Mouse (Mus musculus): ENCODE data around the gene Kcnj14. TPM values are rescaled to one million over a fixed set of nuclear protein-coding genes. Genes with fewer than 3 reads are reported as not detected.

The Kcnj14 gene
- polyA plus RNA-seq, 1 experiment from 2014 or later = 2.2 TPM

GRCm38 (mm10) chr7:45830427-45831127 is 6.0 kb upstream of the Kcnj14 start, which contains the start of gene Grwd1:
Gene Grwd1 (minus strand): TSS chr7:45830944.
- Histone ChIP-seq H3K4me1 (peaks cover 26% of the 10 kb centered on the region), H3K27me3 (peaks cover 46% of the 10 kb centered on the region), H3K27ac (peak within 1 kb of the TSS; percentile 74), H3K4me2 (peak within 1 kb of the TSS; percentile 93), H3K4me3 (peak within 1 kb of the TSS; percentile 90), H3K9ac (peak within 1 kb of the TSS; percentile 77), H3K36me3 (peaks cover 38% of the 10 kb centered on the region), H3K9me3 (no peaks in the 10 kb centered on the region)
- WGBS = under 1% methylated on average over 35 of the region's 35 CpGs
- peak; percentile 85 for ATAC-seq (ENCODE audit: insufficient number of reproducible peaks, insufficient read depth, low FRiP score, low TSS enrichment, low read depth)

GRCm38 (mm10) chr7:45826631-45827030 is 2.0 kb upstream of the Kcnj14 start:
- 95% methylated on average over 7 of the region's 7 CpGs for WGBS
- no peak overlapping the region for H3K4me2 ChIP-seq
- no peaks in the 10 kb centered on the region for H3K9me3 ChIP-seq
- no peak for ATAC-seq (ENCODE audit: insufficient number of reproducible peaks, insufficient read depth, low FRiP score, low TSS enrichment, low read depth)
- peaks cover 8% of the 10 kb centered on the region for H3K4me1 ChIP-seq
- H3K4me3 ChIP-seq = no peak overlapping the region
- no peak overlapping the region for H3K9ac ChIP-seq
- H3K27me3 ChIP-seq = peaks cover 7% of the 10 kb centered on the region
- peaks cover 64% of the 10 kb centered on the region for H3K36me3 ChIP-seq
- H3K27ac ChIP-seq = no peak overlapping the region

GRCm38 (mm10) chr7:45820913-45821312 is 3.7 kb downstream of the Kcnj14 start:
- no peak for ATAC-seq (ENCODE audit: insufficient number of reproducible peaks, insufficient read depth, low FRiP score, low TSS enrichment, low read depth)
- peaks cover 30% of the 10 kb centered on the region for H3K36me3 ChIP-seq
- H3K27ac ChIP-seq = no peak overlapping the region
- H3K4me1 ChIP-seq = peaks cover 3% of the 10 kb centered on the region; the same call in 1 of the 2 replicates
- no peak overlapping the region for H3K4me2 ChIP-seq
- H3K4me3 ChIP-seq = no peak overlapping the region
- no peaks in the 10 kb centered on the region for H3K9me3 ChIP-seq
- H3K9ac ChIP-seq = no peak overlapping the region
- 0 out of 2 replicates have a peak, but pooled peaks cover 4% of the 10 kb centered on the region for H3K27me3 ChIP-seq

- Histone ChIP-seq H3K9ac (peak overlapping the region; percentile 55; the same call in 1 of the 2 replicates), H3K9me3 (no peaks in the 10 kb centered on the region), H3K4me2 (peak overlapping the region; percentile 50), H3K4me1 (peaks cover 12% of the 10 kb centered on the region), H3K4me3 (peak overlapping the region; percentile 25), H3K27ac (no peak overlapping the region), H3K27me3 (0 out of 2 replicates have a peak, but pooled peaks cover 4% of the 10 kb centered on the region), H3K36me3 (peaks cover 19% of the 10 kb centered on the region)
- no peak for ATAC-seq (ENCODE audit: insufficient number of reproducible peaks, insufficient read depth, low FRiP score, low TSS enrichment, low read depth)
- WGBS = 7% methylated on average over 25 of the region's 25 CpGs
These were observed 4.7 kb downstream of the Kcnj14 start for GRCm38 (mm10) chr7:45819843-45820242.

- Histone ChIP-seq H3K36me3 (peaks cover 20% of the 10 kb centered on the region), H3K4me2 (no peak overlapping the region), H3K9ac (0 out of 2 replicates have a peak overlapping the region, but pooled peaks have one; percentile 16), H3K9me3 (no peaks in the 10 kb centered on the region), H3K27ac (no peak overlapping the region), H3K4me1 (peaks cover 28% of the 10 kb centered on the region), H3K4me3 (no peak overlapping the region), H3K27me3 (0 out of 2 replicates have a peak, but pooled peaks cover 4% of the 10 kb centered on the region)
- WGBS = 60% methylated on average over 2 of the region's 2 CpGs
- ATAC-seq (ENCODE audit: insufficient number of reproducible peaks, insufficient read depth, low FRiP score, low TSS enrichment, low read depth) = no peak
These were observed 8.6 kb downstream of the Kcnj14 start for GRCm38 (mm10) chr7:45815984-45816351.

- H3K36me3 ChIP-seq = peaks cover 25% of the 10 kb centered on the region
- no peaks in the 10 kb centered on the region for H3K9me3 ChIP-seq
- H3K27me3 ChIP-seq = 0 out of 2 replicates have a peak, but pooled peaks cover 2% of the 10 kb centered on the region
- peak overlapping the region; percentile 61 for H3K4me2 ChIP-seq
- no peak overlapping the region for H3K27ac ChIP-seq
- ATAC-seq (ENCODE audit: insufficient number of reproducible peaks, insufficient read depth, low FRiP score, low TSS enrichment, low read depth) = no peak
- WGBS = 37% methylated on average over 10 of the region's 10 CpGs
- H3K9ac ChIP-seq = 0 out of 2 replicates have a peak overlapping the region, but pooled peaks have one; percentile 16
- H3K4me1 ChIP-seq = peaks cover 28% of the 10 kb centered on the region
- H3K4me3 ChIP-seq = 0 out of 2 replicates have a peak overlapping the region, but pooled peaks have one; percentile 93
These were observed 9.1 kb downstream of the Kcnj14 start for GRCm38 (mm10) chr7:45815323-45815983.

- Histone ChIP-seq H3K4me3 (peak overlapping the region; percentile 93), H3K9ac (0 out of 2 replicates have a peak overlapping the region, but pooled peaks have one; percentile 2), H3K36me3 (peaks cover 31% of the 10 kb centered on the region), H3K9me3 (no peaks in the 10 kb centered on the region), H3K4me2 (peak overlapping the region; percentile 61), H3K4me1 (peaks cover 26% of the 10 kb centered on the region), H3K27me3 (no peaks in the 10 kb centered on the region), H3K27ac (peak overlapping the region; percentile 44; the same call in 1 of the 2 replicates)
- no peak for ATAC-seq (ENCODE audit: insufficient number of reproducible peaks, insufficient read depth, low FRiP score, low TSS enrichment, low read depth)
- 1% methylated on average over 5 of the region's 5 CpGs for WGBS
These were observed 9.7 kb downstream of the Kcnj14 start for GRCm38 (mm10) chr7:45814841-45815240.

GRCm38 (mm10) chr7:45813787-45814779 is 10.5 kb downstream of the Kcnj14 start, which contains the start of gene Cyth2:
Gene Cyth2 (minus strand): TSS chr7:45814581.
- under 1% methylated on average over 63 of the region's 92 CpGs for WGBS
- ATAC-seq (ENCODE audit: insufficient number of reproducible peaks, insufficient read depth, low FRiP score, low TSS enrichment, low read depth) = peak; percentile 98
- Histone ChIP-seq H3K27me3 (no peaks in the 10 kb centered on the region), H3K27ac (peak within 1 kb of the TSS; percentile 99), H3K36me3 (peaks cover 39% of the 10 kb centered on the region), H3K4me1 (peaks cover 27% of the 10 kb centered on the region), H3K4me2 (peak within 1 kb of the TSS; percentile 88), H3K9me3 (no peaks in the 10 kb centered on the region), H3K9ac (peak within 1 kb of the TSS; percentile 100), H3K4me3 (peak within 1 kb of the TSS; percentile 93)

GRCm38 (mm10) chr7:45812921-45813320 is 11.7 kb downstream of the Kcnj14 start:
- 77% methylated on average over 8 of the region's 8 CpGs for WGBS
- Histone ChIP-seq H3K4me1 (peaks cover 33% of the 10 kb centered on the region), H3K9me3 (no peaks in the 10 kb centered on the region), H3K4me3 (peak overlapping the region; percentile 93), H3K9ac (peak overlapping the region; percentile 100), H3K36me3 (peaks cover 50% of the 10 kb centered on the region), H3K4me2 (peak overlapping the region; percentile 88), H3K27ac (peak overlapping the region; percentile 44; the same call in 1 of the 2 replicates), H3K27me3 (no peaks in the 10 kb centered on the region)
- no peak for ATAC-seq (ENCODE audit: insufficient number of reproducible peaks, insufficient read depth, low FRiP score, low TSS enrichment, low read depth)

- ATAC-seq (ENCODE audit: insufficient number of reproducible peaks, insufficient read depth, low FRiP score, low TSS enrichment, low read depth) = no peak
These were observed 15.1 kb downstream of the Kcnj14 start for GRCm38 (mm10) chr7:45809276-45810075.

More at GRCm38 (mm10) chr7:45809276-45810075, 15.1 kb downstream of the Kcnj14 start:
- Histone ChIP-seq H3K9ac (peak overlapping the region; percentile 27; the same call in 1 of the 2 replicates), H3K4me2 (no peak overlapping the region), H3K4me3 (no peak overlapping the region), H3K27ac (no peak overlapping the region), H3K4me1 (peaks cover 22% of the 10 kb centered on the region), H3K9me3 (no peaks in the 10 kb centered on the region), H3K36me3 (peaks cover 73% of the 10 kb centered on the region), H3K27me3 (no peaks in the 10 kb centered on the region)
- 88% methylated on average over 14 of the region's 14 CpGs for WGBS

Data from embryonic facial prominence, embryonic 13.5 days (tissue).